Mouse (Mus musculus) limb, embryonic 10.5 days (tissue): ENCODE results near the gene Plpp4. TPM values are rescaled to one million over a fixed set of nuclear protein-coding genes. Genes with fewer than 3 reads are reported as not detected.
A peak's percentile ranks its signal among the peaks of the same experiment; 100 is the strongest.

Experiments used
- DNase-seq: peaks from one replicate; pipeline ENCODE4 v3.0.0-alpha.2; 2017; ENCODE audit warnings: low spot score
- H3K27ac ChIP-seq: fragments of 300-500 bp; sonication (generic); 2 replicates; pipeline ENCODE4 v1.5.1; 2016; ENCODE audit warnings: mild to moderate bottlenecking
- H3K27me3 ChIP-seq: fragments of 300-500 bp; sonication (generic); 2 replicates; pipeline ENCODE4 v1.6.1; 2016; ENCODE audit warnings: low read depth, mild to moderate bottlenecking; ENCODE audit not compliant: poor library complexity, severe bottlenecking
- H3K36me3 ChIP-seq: fragments of 300-500 bp; sonication (generic); 2 replicates; pipeline ENCODE4 v1.6.1; 2016; ENCODE audit warnings: mild to moderate bottlenecking, moderate library complexity
- H3K4me1 ChIP-seq: fragments of 300-500 bp; sonication (generic); 2 replicates; pipeline ENCODE4 v1.6.1; 2016
- H3K4me3 ChIP-seq: fragments of 300-500 bp; sonication (generic); 2 replicates; pipeline ENCODE4 v1.5.1; 2016; ENCODE audit warnings: mild to moderate bottlenecking, moderate library complexity
- H3K9me3 ChIP-seq: fragments of 300-500 bp; sonication (generic); replicated peaks from 2 replicates; pipeline ENCODE4 v1.6.1; 2016; ENCODE audit warnings: mild to moderate bottlenecking
- WGBS: fragments of 180-500 bp; shearing (Covaris S2); methylation state at CpG from one replicate; pipeline ENCODE4 v1.1.7; 2016; 5-methylcytosine and 5-hydroxymethylcytosine counted together
- polyA plus RNA-seq: library from polyadenylated mRNA; unstranded; fragments of >200 nt; fragmentation: Nextera tagmentation; extraction: Ambion mirVana; gene quantifications from 2 replicates; pipeline ENCODE4 v1.2.1, GENCODE M21; 2016

Plpp4 gene
- polyA plus RNA-seq, 1 experiment from 2014 or later = not detected

DNA sequence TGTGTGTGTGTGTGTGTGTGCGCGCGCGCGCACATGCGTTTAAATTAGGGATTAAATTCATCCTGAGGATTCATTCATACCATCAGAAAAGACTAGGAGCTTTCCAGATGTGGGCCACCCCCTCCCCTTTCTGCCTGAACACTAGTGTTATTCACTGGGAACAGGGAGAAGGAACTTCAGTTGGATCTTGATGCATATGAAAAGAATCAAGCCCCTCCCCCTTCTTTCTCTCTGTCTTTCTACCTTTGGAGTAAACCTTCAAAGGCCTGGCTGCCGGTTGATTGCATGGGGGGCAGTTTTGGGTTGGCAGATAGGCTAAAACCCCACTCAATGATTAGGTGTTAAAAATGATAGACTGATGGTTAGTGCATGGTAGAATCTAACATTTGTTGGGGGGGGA lies 1.5 kb downstream of the Plpp4 start:
- no peak for DNase-seq
- H3K4me3 ChIP-seq = no peak overlapping the region
- WGBS = 69% methylated on average over 7 of the region's 7 CpGs

GRCm38 (mm10) chr7:129259195-129259594 lies 2.4 kb downstream of the Plpp4 start:
- no peak overlapping the region for H3K4me3 ChIP-seq
- WGBS = 77% methylated on average over 6 of the region's 6 CpGs

More for the DNA sequence above, 1.5 kb downstream of the Plpp4 start:
- Histone ChIP-seq H3K36me3 (no peaks in the 10 kb centered on the region), H3K27me3 (peaks cover 60% of the 10 kb centered on the region), H3K4me1 (peaks cover 12% of the 10 kb centered on the region), H3K9me3 (no peaks in the 10 kb centered on the region), H3K27ac (no peak overlapping the region)

GRCm38 (mm10) chr7:129273867-129274266 lies 17.0 kb downstream of the Plpp4 start:
- DNase-seq = no peak
- Histone ChIP-seq H3K4me3 (no peak overlapping the region), H3K36me3 (no peaks in the 10 kb centered on the region), H3K9me3 (no peaks in the 10 kb centered on the region), H3K27me3 (no peaks in the 10 kb centered on the region), H3K27ac (no peak overlapping the region), H3K4me1 (no peaks in the 10 kb centered on the region)
- WGBS = 96% methylated on average over 4 of the region's 4 CpGs

More at GRCm38 (mm10) chr7:129259195-129259594, 2.4 kb downstream of the Plpp4 start:
- DNase-seq = no peak
- Histone ChIP-seq H3K27ac (no peak overlapping the region), H3K4me1 (peaks cover 12% of the 10 kb centered on the region), H3K36me3 (no peaks in the 10 kb centered on the region), H3K9me3 (no peaks in the 10 kb centered on the region), H3K27me3 (peaks cover 56% of the 10 kb centered on the region)

GRCm38 (mm10) chr7:129274726-129275125 lies 17.9 kb downstream of the Plpp4 start:
- H3K27me3 ChIP-seq = no peaks in the 10 kb centered on the region
- H3K36me3 ChIP-seq = no peaks in the 10 kb centered on the region
- H3K4me3 ChIP-seq = no peak overlapping the region
- no peaks in the 10 kb centered on the region for H3K4me1 ChIP-seq
- H3K9me3 ChIP-seq = no peaks in the 10 kb centered on the region
- WGBS = 89% methylated on average over 5 of the region's 5 CpGs
- H3K27ac ChIP-seq = no peak overlapping the region
- no peak for DNase-seq

DNA sequence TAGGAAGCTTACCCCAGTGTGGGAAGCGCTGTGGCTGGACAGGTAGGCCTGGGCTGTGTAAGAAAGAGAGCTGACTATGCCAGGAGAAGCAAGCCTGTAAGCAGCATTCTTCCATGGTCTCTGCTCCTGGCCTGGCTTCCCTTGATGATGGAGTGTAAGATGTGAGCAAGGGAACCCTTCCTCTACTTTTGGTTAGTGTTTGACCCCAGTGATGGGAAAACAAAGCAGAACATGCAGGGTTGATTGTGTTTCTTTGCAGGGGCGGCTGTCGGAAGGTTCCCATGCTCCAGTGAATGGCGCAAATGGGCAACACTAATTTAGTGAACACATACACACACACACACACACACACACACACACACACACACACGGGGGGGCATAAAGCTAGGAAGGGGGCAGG lies 20.9 kb downstream of the Plpp4 start:
- no peaks in the 10 kb centered on the region for H3K9me3 ChIP-seq
- H3K36me3 ChIP-seq = no peaks in the 10 kb centered on the region
- no peak overlapping the region for H3K4me3 ChIP-seq
- no peaks in the 10 kb centered on the region for H3K4me1 ChIP-seq
- 90% methylated on average over 5 of the region's 5 CpGs for WGBS
- H3K27me3 ChIP-seq = no peaks in the 10 kb centered on the region
- no peak overlapping the region for H3K27ac ChIP-seq
- no peak for DNase-seq

- Histone ChIP-seq H3K4me1 (no peaks in the 10 kb centered on the region), H3K27ac (no peak overlapping the region), H3K4me3 (no peak overlapping the region), H3K27me3 (no peaks in the 10 kb centered on the region), H3K9me3 (no peaks in the 10 kb centered on the region), H3K36me3 (no peaks in the 10 kb centered on the region)
- DNase-seq = no peak
- 94% methylated on average over 4 of the region's 4 CpGs for WGBS
Observed at GRCm38 (mm10) chr7:129278801-129279200, 22.0 kb downstream of the Plpp4 start.

DNA sequence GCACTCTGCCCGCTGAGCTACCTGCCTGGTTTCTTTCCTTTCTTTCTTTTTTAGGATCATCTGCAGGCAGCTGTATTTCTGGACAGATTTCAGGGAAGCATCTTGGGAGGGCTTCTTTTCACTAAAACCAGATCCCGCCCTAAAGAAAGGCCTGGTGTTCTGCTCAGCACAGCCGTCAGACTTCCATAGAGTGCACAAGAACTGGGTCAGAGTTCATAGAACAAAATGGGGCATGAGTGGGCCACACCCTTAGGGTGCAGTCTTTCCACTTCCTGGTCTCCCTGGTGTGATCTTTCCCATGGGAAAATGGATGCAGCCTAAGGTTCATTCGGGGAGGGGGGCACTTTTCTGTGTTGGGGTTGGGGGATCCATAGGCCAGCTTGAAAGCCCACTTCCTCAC lies 22.4 kb downstream of the Plpp4 start:
- Histone ChIP-seq H3K9me3 (no peaks in the 10 kb centered on the region), H3K27ac (no peak overlapping the region), H3K27me3 (no peaks in the 10 kb centered on the region), H3K4me3 (no peak overlapping the region), H3K36me3 (no peaks in the 10 kb centered on the region), H3K4me1 (no peaks in the 10 kb centered on the region)
- no peak for DNase-seq
- 82% methylated on average over 4 of the region's 4 CpGs for WGBS

DNA sequence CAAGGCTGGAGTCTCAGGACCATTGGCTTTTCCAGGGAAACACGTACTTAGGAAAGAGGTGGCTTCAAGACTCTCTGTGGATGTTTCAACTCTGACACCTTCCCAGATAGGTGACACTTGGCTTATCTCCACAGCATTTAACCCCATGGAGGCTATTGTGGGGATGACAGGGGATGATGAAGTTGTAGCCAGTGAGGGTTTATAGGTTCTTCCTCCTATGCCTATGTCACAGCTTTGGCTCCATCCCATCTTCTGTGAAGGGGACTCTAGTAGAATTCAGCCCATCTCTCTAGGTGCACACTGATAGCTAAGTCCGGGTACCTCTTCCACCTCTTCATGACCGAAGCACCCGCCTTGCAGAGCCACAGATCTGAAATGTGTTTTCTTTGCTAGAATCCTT lies 25.1 kb downstream of the Plpp4 start:
- no peak for DNase-seq
- WGBS = 86% methylated on average over 4 of the region's 4 CpGs
- no peak overlapping the region for H3K27ac ChIP-seq
- H3K27me3 ChIP-seq = no peaks in the 10 kb centered on the region
- no peaks in the 10 kb centered on the region for H3K36me3 ChIP-seq
- no peaks in the 10 kb centered on the region for H3K4me1 ChIP-seq
- no peaks in the 10 kb centered on the region for H3K9me3 ChIP-seq
- H3K4me3 ChIP-seq = no peak overlapping the region

- no peak for DNase-seq
- no peaks in the 10 kb centered on the region for H3K4me1 ChIP-seq
- H3K27me3 ChIP-seq = no peaks in the 10 kb centered on the region
- 61% methylated on average over 7 of the region's 7 CpGs for WGBS
- H3K36me3 ChIP-seq = no peaks in the 10 kb centered on the region
- no peak overlapping the region for H3K27ac ChIP-seq
- H3K4me3 ChIP-seq = no peak overlapping the region
- no peaks in the 10 kb centered on the region for H3K9me3 ChIP-seq
Observed at GRCm38 (mm10) chr7:129285186-129285868, 28.5 kb downstream of the Plpp4 start.

- Histone ChIP-seq H3K4me1 (no peaks in the 10 kb centered on the region), H3K36me3 (no peaks in the 10 kb centered on the region), H3K9me3 (no peaks in the 10 kb centered on the region), H3K27ac (no peak overlapping the region), H3K27me3 (no peaks in the 10 kb centered on the region), H3K4me3 (no peak overlapping the region)
- DNase-seq = no peak
- 79% methylated on average over 1 of the region's 1 CpGs for WGBS
Observed at GRCm38 (mm10) chr7:129293211-129293610, 36.4 kb downstream of the Plpp4 start.

DNA sequence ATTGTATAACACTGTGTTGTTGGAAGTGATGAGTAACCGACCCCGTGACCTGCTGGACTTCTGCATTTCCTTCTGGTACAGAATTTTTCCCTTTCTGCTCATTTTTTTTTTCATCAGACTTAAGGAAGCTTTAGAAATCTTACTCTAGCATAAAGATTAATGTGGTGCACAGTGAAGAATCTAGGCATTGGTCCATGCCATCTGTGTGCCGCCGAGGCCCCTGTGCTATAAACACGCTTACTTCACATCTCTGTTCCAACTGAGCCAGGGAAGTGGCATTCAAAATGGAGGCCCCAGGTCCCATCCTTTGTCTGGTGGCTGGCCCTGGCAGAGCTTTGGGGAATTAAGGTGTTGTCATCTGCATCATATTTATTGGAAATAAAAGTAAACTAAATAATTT lies 44.8 kb downstream of the Plpp4 start:
- Histone ChIP-seq H3K4me1 (no peaks in the 10 kb centered on the region), H3K27ac (no peak overlapping the region), H3K9me3 (no peaks in the 10 kb centered on the region), H3K4me3 (no peak overlapping the region), H3K27me3 (no peaks in the 10 kb centered on the region), H3K36me3 (no peaks in the 10 kb centered on the region)
- no peak for DNase-seq
- WGBS = 95% methylated on average over 5 of the region's 5 CpGs

GRCm38 (mm10) chr7:129303356-129303755 lies 46.5 kb downstream of the Plpp4 start:
- H3K4me3 ChIP-seq = no peak overlapping the region

GRCm38 (mm10) chr7:129307042-129307825 lies 50.4 kb downstream of the Plpp4 start:
- H3K27ac ChIP-seq = peak overlapping the region; percentile 64; the same call in 1 of the 2 replicates
- H3K27me3 ChIP-seq = no peaks in the 10 kb centered on the region
- no peaks in the 10 kb centered on the region for H3K9me3 ChIP-seq
- DNase-seq = peak; percentile 61
- 38% methylated on average over 13 of the region's 13 CpGs for WGBS
- H3K4me3 ChIP-seq = no peak overlapping the region
- H3K4me1 ChIP-seq = no peaks in the 10 kb centered on the region
- H3K36me3 ChIP-seq = no peaks in the 10 kb centered on the region

More at GRCm38 (mm10) chr7:129303356-129303755, 46.5 kb downstream of the Plpp4 start:
- no peak for DNase-seq
- Histone ChIP-seq H3K27me3 (no peaks in the 10 kb centered on the region), H3K4me1 (no peaks in the 10 kb centered on the region), H3K9me3 (no peaks in the 10 kb centered on the region), H3K27ac (no peak overlapping the region), H3K36me3 (no peaks in the 10 kb centered on the region)
- WGBS = 56% methylated on average over 4 of the region's 4 CpGs
